Mouse (Mus musculus): ENCODE measurements around the gene Fchsd2. TPM values are rescaled to one million over a fixed set of nuclear protein-coding genes. Genes with fewer than 3 reads are reported as not detected.
A peak's percentile ranks its signal among the peaks of the same experiment; 100 is the strongest.

Fchsd2 gene
- total RNA-seq, 2 experiments from 2014 or later, result 4.4 to 4.8 TPM

- DNase-seq, result no peak
- intact Hi-C loops (cut with DNase I), result no loop called here
Observed at GRCm38 (mm10) chr7:101070406-101070805, 22.3 kb upstream of the Fchsd2 start.

- no peak for DNase-seq
- intact Hi-C loops (cut with DNase I), result no loop called here
Observed at GRCm38 (mm10) chr7:101071020-101071419, 21.6 kb upstream of the Fchsd2 start.

GRCm38 (mm10) chr7:101072123-101072740 lies 20.4 kb upstream of the Fchsd2 start:
- intact Hi-C loops (cut with DNase I), result no loop called here
- no peak for DNase-seq

- no peak for DNase-seq
- intact Hi-C loops (cut with DNase I), result no loop called here
Observed at GRCm38 (mm10) chr7:101074170-101074767, 18.4 kb upstream of the Fchsd2 start.

- DNase-seq, result no peak
- intact Hi-C loops (cut with DNase I), result no loop called here
Observed at GRCm38 (mm10) chr7:101083562-101084166, 9.0 kb upstream of the Fchsd2 start.

GRCm38 (mm10) chr7:101084816-101085456 lies 7.7 kb upstream of the Fchsd2 start:
- intact Hi-C loops (cut with DNase I), result no loop called here
- no peak for DNase-seq

GRCm38 (mm10) chr7:101085779-101086178 lies 6.9 kb upstream of the Fchsd2 start:
- intact Hi-C loops (cut with DNase I), result no loop called here
- no peak for DNase-seq

- peak; percentile 34 to 41 for DNase-seq
- intact Hi-C loops (cut with DNase I), result no loop called here
Observed at GRCm38 (mm10) chr7:101088687-101089086, 4.0 kb upstream of the Fchsd2 start.

- intact Hi-C loops (cut with DNase I), result no loop called here
Observed at GRCm38 (mm10) chr7:101089242-101089641, 3.4 kb upstream of the Fchsd2 start.

GRCm38 (mm10) chr7:101093231-101093630 lies 568 bp downstream of the Fchsd2 start:
- intact Hi-C loops (cut with DNase I), result no loop called here
- DNase-seq, result no peak

More at GRCm38 (mm10) chr7:101089242-101089641, 3.4 kb upstream of the Fchsd2 start:
- DNase-seq, result no peak

GRCm38 (mm10) chr7:101094746-101095145 lies 2.1 kb downstream of the Fchsd2 start:
- no peak for DNase-seq
- intact Hi-C loops (cut with DNase I), result no loop called here

GRCm38 (mm10) chr7:101095560-101095959 lies 2.9 kb downstream of the Fchsd2 start:
- DNase-seq, result no peak
- intact Hi-C loops (cut with DNase I), result no loop called here

GRCm38 (mm10) chr7:101096576-101096975 lies 3.9 kb downstream of the Fchsd2 start:
- no peak for DNase-seq
- intact Hi-C loops (cut with DNase I), result no loop called here

GRCm38 (mm10) chr7:101097084-101097483 lies 4.4 kb downstream of the Fchsd2 start:
- DNase-seq, result no peak
- intact Hi-C loops (cut with DNase I), result no loop called here

GRCm38 (mm10) chr7:101099981-101100380 lies 7.3 kb downstream of the Fchsd2 start:
- DNase-seq, result no peak
- intact Hi-C loops (cut with DNase I), result no loop called here

- intact Hi-C loops (cut with DNase I), result no loop called here
- peak; percentile 35 to 40 for DNase-seq
Observed at GRCm38 (mm10) chr7:101101156-101101691, 8.6 kb downstream of the Fchsd2 start.

GRCm38 (mm10) chr7:101106666-101107065 lies 14.0 kb downstream of the Fchsd2 start:
- intact Hi-C loops (cut with DNase I), result no loop called here

GRCm38 (mm10) chr7:101107073-101107810 lies 14.6 kb downstream of the Fchsd2 start:
- intact Hi-C loops (cut with DNase I), result no loop called here
- DNase-seq, result no peak

More at GRCm38 (mm10) chr7:101106666-101107065, 14.0 kb downstream of the Fchsd2 start:
- DNase-seq, result no peak

- peak; percentile 94 to 98 for DNase-seq
- intact Hi-C loops (cut with DNase I), result loop anchor here (2.0 kb wide), 1 partner anchor 45 kb away; no protein-coding TSS in a partner anchor
Observed at GRCm38 (mm10) chr7:101107968-101108652, 15.4 kb downstream of the Fchsd2 start.

GRCm38 (mm10) chr7:101108653-101109005 lies 16.0 kb downstream of the Fchsd2 start:
- intact Hi-C loops (cut with DNase I), result loop anchor here (2.0 kb wide), 1 partner anchor 46 kb away; no protein-coding TSS in a partner anchor
- DNase-seq, result no peak

All from gastrocnemius, postnatal 36 days (tissue).